ENCODE assay signal across 15 mouse cellular contexts in the genomic region with DNA sequence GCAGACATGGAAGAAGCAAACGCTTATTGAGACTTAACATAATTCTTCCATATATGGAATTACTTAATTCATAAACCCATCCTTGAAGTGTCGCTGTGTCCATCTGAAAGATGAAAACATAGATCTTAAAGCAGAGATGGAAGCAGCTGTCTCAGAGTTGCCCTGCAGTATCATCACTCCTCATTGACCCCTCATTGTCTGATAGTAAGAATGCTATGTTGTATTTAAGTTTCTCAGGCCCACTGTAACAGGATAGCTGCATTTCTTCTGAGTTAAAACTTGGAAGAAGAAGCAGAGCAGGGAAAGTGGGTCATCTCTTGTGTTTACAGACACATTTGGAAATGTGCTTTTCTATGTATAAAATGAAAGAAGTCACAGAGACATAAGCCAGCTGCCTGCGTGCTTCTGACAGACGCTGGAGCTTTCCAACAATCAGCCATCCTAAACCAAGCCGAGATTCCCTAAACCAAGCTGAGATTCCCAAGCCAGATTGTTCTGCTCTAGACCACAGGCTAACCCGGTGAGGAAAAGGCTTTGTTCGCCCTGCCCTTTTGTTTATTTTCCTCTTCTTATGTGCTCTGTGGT.
A peak's percentile ranks its signal among the peaks of the same experiment; 100 is the strongest.
DNase-seq lines count a peak whose midpoint lies in the region; ATAC-seq lines count a peak whose summit lies in the region.
"Had no signal": no experiment of that assay in that cellular context is flagged by ENCODE, and none has a peak within 500 bp of the region (broad histone marks: within the 10 kb centered on the region; RNA-seq: fewer than 3 reads in every experiment).

No protein-coding gene starts in this region.

- H3K4me3 ChIP-seq in intestine, embryonic 16.5 days (ENCODE audit: low read length) = no peak overlapping the region
- H3K4me3 ChIP-seq in stomach, embryonic 14.5 days (ENCODE audit: low read depth, low read length) = no peak overlapping the region
- no peak overlapping the region for H3K4me3 ChIP-seq in liver, embryonic 11.5 days (ENCODE audit: low read depth, low read length)
- H3K4me3 ChIP-seq: forebrain, embryonic 13.5 days; limb, embryonic 12.5 days; midbrain, embryonic 12.5 days had no signal

- H3K4me2 ChIP-seq in intestine, embryonic 16.5 days (ENCODE audit: low read depth, low read length) = no peak overlapping the region
- no peak overlapping the region for H3K4me2 ChIP-seq in stomach, embryonic 14.5 days (replicated peaks; ENCODE audit: low read depth, low read length)
- no peak overlapping the region for H3K4me2 ChIP-seq in liver, embryonic 11.5 days
- H3K4me2 ChIP-seq: forebrain, embryonic 13.5 days; heart, embryonic 11.5 days; limb, embryonic 12.5 days; midbrain, embryonic 12.5 days had no signal

- no peaks in the 10 kb centered on the region for H3K9me3 ChIP-seq in intestine, embryonic 16.5 days (ENCODE audit: control insufficient read depth, low read length)
- H3K9me3 ChIP-seq in stomach, embryonic 14.5 days (ENCODE audit: control insufficient read depth, low read depth, low read length) = no peaks in the 10 kb centered on the region
- H3K9me3 ChIP-seq in liver, embryonic 11.5 days (ENCODE audit: control insufficient read depth, low read length) = no peaks in the 10 kb centered on the region
- H3K9me3 ChIP-seq: forebrain, embryonic 13.5 days; limb, embryonic 12.5 days; midbrain, embryonic 12.5 days had no signal

- H3K27me3 ChIP-seq in intestine, embryonic 16.5 days (replicated peaks; ENCODE audit: control insufficient read depth, insufficient read depth, low read length) = no peaks in the 10 kb centered on the region
- H3K27me3 ChIP-seq in stomach, embryonic 14.5 days (ENCODE audit: control insufficient read depth, insufficient read depth, low read length) = no peaks in the 10 kb centered on the region
- no peaks in the 10 kb centered on the region for H3K27me3 ChIP-seq in liver, embryonic 11.5 days (replicated peaks; ENCODE audit: control insufficient read depth, insufficient read depth, low read length)
- H3K27me3 ChIP-seq: forebrain, embryonic 13.5 days; limb, embryonic 12.5 days; midbrain, embryonic 12.5 days had no signal

- H3K36me3 ChIP-seq in intestine, embryonic 16.5 days (ENCODE audit: control insufficient read depth, insufficient read depth, low read length) = no peaks in the 10 kb centered on the region
- no peaks in the 10 kb centered on the region for H3K36me3 ChIP-seq in stomach, embryonic 14.5 days (ENCODE audit: control insufficient read depth, insufficient read depth, low read length)
- H3K36me3 ChIP-seq in liver, embryonic 11.5 days (ENCODE audit: control insufficient read depth, insufficient read depth, low read length) = no peaks in the 10 kb centered on the region
- H3K36me3 ChIP-seq: limb, embryonic 12.5 days; midbrain, embryonic 12.5 days had no signal

- WGBS in intestine, embryonic 16.5 days = 54% methylated on average over 7 of the region's 7 CpGs
- WGBS in stomach, embryonic 14.5 days = 37% methylated on average over 7 of the region's 7 CpGs
- WGBS in liver, embryonic 11.5 days = 78% methylated on average over 7 of the region's 7 CpGs

- 0 out of 2 replicates have a peak overlapping the region, but pooled peaks have one; percentile 15 for H3K27ac ChIP-seq in intestine, embryonic 16.5 days (ENCODE audit: low read length)
- H3K27ac ChIP-seq in stomach, embryonic 14.5 days (ENCODE audit: low read length) = peak overlapping the region; percentile 70; the same call in 1 of the 2 replicates
- H3K27ac ChIP-seq in liver, embryonic 11.5 days (ENCODE audit: low read depth, low read length) = no peak overlapping the region
- H3K27ac ChIP-seq: forebrain, embryonic 13.5 days; limb, embryonic 12.5 days; midbrain, embryonic 12.5 days had no signal

- H3K9ac ChIP-seq in intestine, embryonic 16.5 days (ENCODE audit: low read depth, low read length) = no peak overlapping the region
- no peak overlapping the region for H3K9ac ChIP-seq in stomach, embryonic 14.5 days (replicated peaks; ENCODE audit: low read depth, low read length)
- H3K9ac ChIP-seq in liver, embryonic 11.5 days (ENCODE audit: low read depth, low read length) = no peak overlapping the region
- H3K9ac ChIP-seq: forebrain, embryonic 13.5 days; limb, embryonic 12.5 days; midbrain, embryonic 12.5 days had no signal

- DNase-seq in kidney, postnatal 10 days = peak; percentile 52
- DNase-seq in kidney, adult 8-10 months = no peak
- peak; percentile 58 for DNase-seq in lung, postnatal 10 days
- DNase-seq in liver, embryonic 11.5 days (ENCODE audit: low spot score) = no peak
- DNase-seq: adrenal gland, postnatal 14 days; gastrocnemius, postnatal 36 days; thymus, adult 2 months had no signal

- ATAC-seq in intestine, embryonic 16.5 days = peak; percentile 50; the same call in 1 of the 2 replicates
- peak; percentile 58; the same call in 1 of the 2 replicates for ATAC-seq in stomach, embryonic 14.5 days (ENCODE audit: insufficient number of reproducible peaks, insufficient read depth, low FRiP score, low read depth)
- no peak for ATAC-seq in monocyte, adult 5-6 weeks (replicated peaks; ENCODE audit: insufficient number of reproducible peaks, low FRiP score, low TSS enrichment, poor library complexity, severe bottlenecking)
- no peak for ATAC-seq in liver, embryonic 11.5 days (replicated peaks; ENCODE audit: low FRiP score)
- ATAC-seq: CD4-positive, CD25-positive, alpha-beta regulatory T cell, adult 4 months; forebrain, embryonic 13.5 days had no signal

- no peaks in the 10 kb centered on the region for H3K4me1 ChIP-seq in intestine, embryonic 16.5 days (ENCODE audit: control insufficient read depth, insufficient read depth, low read length)
- H3K4me1 ChIP-seq in stomach, embryonic 14.5 days (ENCODE audit: control insufficient read depth, insufficient read depth, low read length) = no peaks in the 10 kb centered on the region
- H3K4me1 ChIP-seq in liver, embryonic 11.5 days (replicated peaks; ENCODE audit: control insufficient read depth, insufficient read depth, low read length) = no peaks in the 10 kb centered on the region
- H3K4me1 ChIP-seq: forebrain, embryonic 13.5 days; limb, embryonic 12.5 days; midbrain, embryonic 12.5 days had no signal

Comparison
In these comparisons a context has a peak if more than half of its experiments do, and no peak if none do; other contexts are left out.
1. DNase-seq: peak in kidney, postnatal 10 days (single experiment) and lung, postnatal 10 days (single experiment); none in kidney, adult 8-10 months (0 of 2) and liver, embryonic 11.5 days (single experiment).
2. ATAC-seq: peak in intestine, embryonic 16.5 days (single experiment) and stomach, embryonic 14.5 days (single experiment); none in monocyte, adult 5-6 weeks (single experiment) and liver, embryonic 11.5 days (single experiment).